Comparison of ENCODE assay signal across 8 mouse cellular contexts in the genomic region with DNA sequence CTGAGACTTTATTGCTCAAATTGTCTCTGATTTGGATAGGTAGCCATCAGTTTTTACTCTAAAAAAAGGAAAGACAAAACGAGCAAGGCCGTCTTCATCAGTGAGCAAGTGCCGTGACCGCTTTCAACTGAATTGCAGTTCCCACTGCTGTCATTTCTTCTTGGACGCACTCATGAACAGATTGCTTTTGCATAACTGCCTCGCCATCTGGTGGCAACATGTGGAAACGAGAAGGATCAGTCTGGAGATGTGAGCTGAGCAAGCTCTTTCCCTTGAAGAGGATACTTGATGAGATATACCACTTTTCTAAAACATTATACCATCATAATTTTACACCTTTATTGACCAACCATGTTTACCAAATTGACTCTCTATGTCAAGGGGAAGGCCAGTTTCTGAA.
A peak's percentile ranks its signal among the peaks of the same experiment; 100 is the strongest.
DNase-seq lines count a peak whose midpoint lies in the region; ATAC-seq and TF ChIP-seq lines count a peak whose summit lies in the region.

No protein-coding gene starts in this region.

- DNase-seq in heart, adult 2 months: peak; percentile 52
- no peak for DNase-seq in heart, adult 11 months
- DNase-seq in gastrocnemius, postnatal 14 days: peak; percentile 47
- peak; percentile 15 to 44 for DNase-seq in spleen, postnatal 14 days (ENCODE audit: low spot score in 2 of 2)

- H3K4me3 ChIP-seq in heart, adult 2 months: no peak overlapping the region
- no peak overlapping the region for H3K4me3 ChIP-seq in cortical plate, adult 2 months (ENCODE audit: insufficient read depth, low read length)
- H3K4me3 ChIP-seq in kidney, embryonic 14.5 days (ENCODE audit: low read length): no peak overlapping the region
- H3K4me3 ChIP-seq in limb, embryonic 13.5 days: no peak overlapping the region

- TF ChIP-seq EP300 in heart, adult 2 months (IDR thresholded peaks at IDR 0.05; ENCODE audit: insufficient read depth, low read depth, low read length): peak; percentile 50; the same call in 1 of the 2 replicates

- intact Hi-C loops in heart, adult 2 months (cut with DNase I): loop anchor here (1.0 kb wide), 1 partner anchor 320 kb away; no protein-coding TSS in a partner anchor
- intact Hi-C loops in gastrocnemius, postnatal 14 days (cut with DNase I; ENCODE audit: low total_unique reads): loop anchor here (5.0 kb wide), 1 partner anchor 322 kb away; no protein-coding TSS in a partner anchor

- 3% methylated on average over 7 of the region's 7 CpGs for WGBS in heart, adult 2 months
- WGBS in kidney, embryonic 14.5 days: 2% methylated on average over 7 of the region's 7 CpGs
- WGBS in limb, embryonic 13.5 days: 10% methylated on average over 7 of the region's 7 CpGs

- H3K79me2 ChIP-seq in heart, adult 2 months (replicated peaks; ENCODE audit: control insufficient read depth, insufficient read depth, low read length): no peaks in the 10 kb centered on the region

- peak; percentile 92 for ATAC-seq in kidney, embryonic 14.5 days (ENCODE audit: low FRiP score, low TSS enrichment)
- peak; percentile 61; the same call in 1 of the 2 replicates for ATAC-seq in limb, embryonic 13.5 days (ENCODE audit: low FRiP score, low read depth)
- ATAC-seq in monocyte, adult 5-6 weeks (replicated peaks; ENCODE audit: insufficient number of reproducible peaks, low FRiP score, low TSS enrichment, poor library complexity, severe bottlenecking): peak; percentile 75; the same call in 1 of the 2 replicates

- H3K27me3 ChIP-seq in heart, adult 2 months (ENCODE audit: control insufficient read depth, insufficient read depth, low read length): no peaks in the 10 kb centered on the region
- H3K27me3 ChIP-seq in kidney, embryonic 14.5 days (ENCODE audit: control insufficient read depth, insufficient read depth, low read length): no peaks in the 10 kb centered on the region; the same call in 1 of the 2 replicates
- H3K27me3 ChIP-seq in limb, embryonic 13.5 days: no peaks in the 10 kb centered on the region

- TF ChIP-seq CTCF in heart, adult 2 months (IDR thresholded peaks at IDR 0.05): peak; percentile 82
- peak; percentile 96 for TF ChIP-seq CTCF in cortical plate, adult 2 months (IDR thresholded peaks at IDR 0.05; ENCODE audit: extremely low read depth, insufficient read depth, low read length)

- H3K9me3 ChIP-seq in kidney, embryonic 14.5 days (ENCODE audit: control insufficient read depth, low read length): no peaks in the 10 kb centered on the region
- no peaks in the 10 kb centered on the region for H3K9me3 ChIP-seq in limb, embryonic 13.5 days

- peaks cover 1% of the 10 kb centered on the region; the same call in 1 of the 2 replicates for H3K4me1 ChIP-seq in heart, adult 2 months (ENCODE audit: control insufficient read depth, insufficient read depth, low read length)
- no peaks in the 10 kb centered on the region for H3K4me1 ChIP-seq in cortical plate, adult 2 months (ENCODE audit: control insufficient read depth, insufficient read depth, low read length)
- H3K4me1 ChIP-seq in kidney, embryonic 14.5 days (ENCODE audit: control insufficient read depth, insufficient read depth, low read length): no peaks in the 10 kb centered on the region
- H3K4me1 ChIP-seq in limb, embryonic 13.5 days: no peaks in the 10 kb centered on the region

- H3K36me3 ChIP-seq in heart, adult 2 months (ENCODE audit: control insufficient read depth, insufficient read depth, low read length): no peaks in the 10 kb centered on the region
- H3K36me3 ChIP-seq in kidney, embryonic 14.5 days (ENCODE audit: control insufficient read depth, insufficient read depth, low read length): no peaks in the 10 kb centered on the region
- no peaks in the 10 kb centered on the region for H3K36me3 ChIP-seq in limb, embryonic 13.5 days

- no peak for TF ChIP-seq POLR2A in heart, adult 2 months (IDR thresholded peaks at IDR 0.05; ENCODE audit: insufficient read depth, low read depth, low read length)
- TF ChIP-seq POLR2A in cortical plate, adult 2 months (IDR thresholded peaks at IDR 0.05; ENCODE audit: extremely low read depth, insufficient read depth, low read length): no peak

- no peak overlapping the region for H3K9ac ChIP-seq in heart, adult 2 months (ENCODE audit: low read depth, low read length)
- no peak overlapping the region for H3K9ac ChIP-seq in kidney, embryonic 14.5 days (ENCODE audit: low read depth, low read length)
- no peak overlapping the region for H3K9ac ChIP-seq in limb, embryonic 13.5 days

- no peak overlapping the region for H3K4me2 ChIP-seq in kidney, embryonic 14.5 days (replicated peaks; ENCODE audit: low read depth, low read length)
- H3K4me2 ChIP-seq in limb, embryonic 13.5 days (replicated peaks): no peak overlapping the region

- no peak overlapping the region for H3K27ac ChIP-seq in heart, adult 2 months
- H3K27ac ChIP-seq in cortical plate, adult 2 months (ENCODE audit: insufficient read depth, low read length): no peak overlapping the region
- no peak overlapping the region for H3K27ac ChIP-seq in kidney, embryonic 14.5 days (ENCODE audit: low read depth, low read length)
- H3K27ac ChIP-seq in limb, embryonic 13.5 days: no peak overlapping the region
